Mouse (Mus musculus) T-helper 2 cell (primary cell): ENCODE measurements around the gene Chchd3.

Experiments
- in situ Hi-C: fragments of 300-600 bp; cut with MboI, MseI; formaldehyde crosslinking; loops from one replicate; pipeline ENCODE4 v1.15.1; 2025; ENCODE audit warnings: high pct_unique_total_duplicates

The Chchd3 gene

GRCm38 (mm10) chr6:32801776-32802175 lies 258.3 kb downstream of the Chchd3 start:
- in situ Hi-C loops, result loop anchor here (10.0 kb wide), 1 partner anchor 1207 kb away; no protein-coding TSS in a partner anchor

DNA sequence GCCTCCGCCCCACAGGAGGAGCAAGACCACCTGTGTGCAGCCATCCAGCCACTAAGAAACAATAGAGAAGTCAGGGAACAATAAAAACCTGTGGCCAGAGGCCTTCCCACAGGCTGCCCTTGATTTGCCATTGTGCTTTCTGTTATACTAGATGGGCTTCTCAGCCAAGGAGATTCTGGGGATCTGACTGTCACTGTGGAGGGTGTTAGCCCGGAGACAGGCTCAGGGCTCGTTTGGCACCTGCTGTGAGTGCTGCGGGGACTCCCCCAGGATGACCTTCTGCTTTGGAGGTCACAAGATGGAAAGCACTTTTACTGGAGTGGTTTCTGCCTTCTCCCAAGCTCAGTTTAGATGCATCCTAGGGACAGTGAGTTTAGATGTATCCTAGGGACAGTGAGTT lies 262.5 kb downstream of the Chchd3 start:
- in situ Hi-C loops, result no loop called here

DNA sequence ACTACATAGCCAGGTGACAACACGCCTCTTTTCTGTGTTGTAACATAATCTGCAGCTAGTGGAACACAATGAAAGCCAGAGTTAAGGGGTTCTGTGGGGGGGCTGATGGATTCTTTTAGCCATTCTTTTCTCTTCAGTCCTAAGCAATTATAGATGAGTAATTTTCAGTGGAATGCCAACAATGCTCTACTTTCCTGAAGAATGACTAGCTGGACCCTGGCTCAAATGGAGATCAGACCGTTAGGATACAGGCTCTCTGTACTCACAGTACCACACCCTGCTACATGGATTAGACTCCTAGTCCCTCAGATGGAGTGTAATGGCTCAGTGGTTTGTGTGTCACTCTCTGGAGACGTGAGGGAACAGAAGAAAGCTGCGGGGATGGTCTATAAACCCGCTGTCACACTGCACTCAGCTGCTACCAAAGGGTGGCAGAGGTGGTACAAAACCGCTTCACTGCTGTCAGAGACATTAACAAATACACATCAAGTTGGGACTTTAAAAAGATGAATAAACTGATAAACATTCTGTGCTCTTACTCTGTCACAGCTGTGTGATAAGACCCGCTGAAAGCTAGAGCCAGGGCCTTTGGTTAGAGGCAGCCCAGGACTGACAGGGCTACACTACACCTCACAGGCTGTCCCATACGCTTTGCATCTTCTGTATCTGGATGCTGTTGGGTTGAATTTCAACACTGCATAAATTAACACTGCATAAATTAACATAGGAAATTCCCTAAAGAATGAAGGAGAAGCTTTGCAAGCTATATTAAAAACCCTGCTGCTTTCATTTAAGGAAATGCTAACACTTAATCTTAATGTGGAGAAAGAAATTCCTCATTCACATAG lies 264.2 kb downstream of the Chchd3 start:
- in situ Hi-C loops, result no loop called here

- in situ Hi-C loops, result no loop called here
Measured at GRCm38 (mm10) chr6:32793575-32793974, 266.5 kb downstream of the Chchd3 start.

GRCm38 (mm10) chr6:32793163-32793562 lies 266.9 kb downstream of the Chchd3 start:
- in situ Hi-C loops, result no loop called here

GRCm38 (mm10) chr6:32790487-32790886 lies 269.6 kb downstream of the Chchd3 start:
- in situ Hi-C loops, result no loop called here

GRCm38 (mm10) chr6:32787399-32787798 lies 272.7 kb downstream of the Chchd3 start:
- in situ Hi-C loops, result no loop called here

DNA sequence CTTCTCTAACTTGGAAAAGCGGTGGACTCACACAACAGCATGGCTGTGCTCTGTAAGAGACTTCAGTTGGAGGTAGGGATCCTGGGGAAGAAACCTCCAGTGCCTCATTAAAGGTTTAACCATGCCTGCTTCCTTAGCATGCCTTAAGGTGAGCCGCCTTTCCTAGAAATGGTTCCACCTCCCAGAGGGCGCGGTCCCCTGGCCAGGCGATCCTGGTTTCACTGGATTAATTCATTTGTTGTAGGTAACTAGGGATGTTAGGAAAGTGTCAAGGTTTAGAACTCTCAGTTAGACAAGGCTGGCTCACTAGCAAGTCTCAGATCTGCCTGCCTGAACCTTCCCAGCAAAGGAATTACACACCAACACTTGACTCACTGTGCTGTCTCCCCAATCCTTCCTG lies 273.9 kb downstream of the Chchd3 start:
- in situ Hi-C loops, result no loop called here

DNA sequence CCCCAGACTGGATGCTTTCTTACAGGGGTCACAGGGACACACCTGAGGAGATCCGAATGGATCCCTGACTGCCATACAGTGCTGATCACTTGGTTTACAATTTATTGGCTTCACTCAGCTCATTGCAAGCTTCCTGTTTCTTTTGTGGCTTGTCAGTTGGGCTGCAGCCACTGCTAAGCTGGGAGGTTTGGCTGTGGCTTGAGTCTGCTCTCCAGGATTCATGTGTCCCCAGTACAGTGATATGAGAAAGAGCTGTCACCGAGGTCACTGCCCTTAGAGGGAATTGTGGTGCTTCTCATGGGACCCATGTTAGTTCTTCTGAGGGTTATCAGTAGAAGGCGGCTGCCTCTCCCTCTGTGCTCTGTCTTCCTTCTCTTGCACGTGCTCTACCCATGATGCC lies 277.0 kb downstream of the Chchd3 start:
- in situ Hi-C loops, result no loop called here

DNA sequence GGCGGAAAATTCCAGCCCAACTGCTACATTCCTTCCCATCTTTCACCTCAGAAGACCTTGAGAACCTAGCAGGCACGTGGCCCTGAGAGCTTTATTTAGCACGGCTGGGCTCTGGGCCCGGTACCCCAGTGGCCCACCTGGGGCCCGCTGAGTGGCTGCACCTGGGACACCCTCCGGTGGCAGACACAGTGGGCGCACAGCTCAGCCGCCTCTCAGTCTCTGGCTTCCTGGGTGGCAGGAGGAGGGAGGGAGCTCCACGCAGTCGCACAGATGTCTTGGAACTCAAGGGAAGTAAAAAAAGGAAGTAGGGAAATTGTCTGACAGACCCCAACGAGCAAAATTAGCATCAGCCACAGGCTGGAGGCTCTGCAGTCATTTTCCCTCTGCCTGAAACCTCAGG lies 279.5 kb downstream of the Chchd3 start:
- in situ Hi-C loops, result no loop called here

DNA sequence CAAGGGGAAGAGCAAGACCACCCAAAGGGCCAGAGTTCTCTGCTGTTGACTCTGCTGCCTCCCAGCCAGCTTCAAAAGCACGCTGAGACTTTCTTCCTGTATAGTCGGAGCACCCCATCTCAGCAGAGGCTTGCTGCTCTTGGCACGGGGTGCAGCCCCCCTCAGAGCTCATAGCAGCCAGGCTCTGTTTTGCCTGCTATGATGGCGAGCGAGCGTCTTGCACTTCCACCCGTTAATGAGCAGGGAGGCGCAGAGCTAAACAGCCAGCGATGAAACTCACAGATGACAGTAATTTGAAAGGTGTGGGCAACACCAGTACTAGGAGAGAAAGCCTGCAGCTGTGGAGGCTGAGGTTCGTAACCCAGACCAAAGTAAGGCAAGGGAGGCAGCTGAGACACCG lies 283.7 kb downstream of the Chchd3 start:
- in situ Hi-C loops, result no loop called here

- in situ Hi-C loops, result no loop called here
Measured at GRCm38 (mm10) chr6:32754524-32754923, 305.5 kb downstream of the Chchd3 start.

- in situ Hi-C loops, result no loop called here
Measured at GRCm38 (mm10) chr6:32749821-32750220, 310.2 kb downstream of the Chchd3 start.

- in situ Hi-C loops, result no loop called here
Measured at GRCm38 (mm10) chr6:32748777-32749176, 311.3 kb downstream of the Chchd3 start.

DNA sequence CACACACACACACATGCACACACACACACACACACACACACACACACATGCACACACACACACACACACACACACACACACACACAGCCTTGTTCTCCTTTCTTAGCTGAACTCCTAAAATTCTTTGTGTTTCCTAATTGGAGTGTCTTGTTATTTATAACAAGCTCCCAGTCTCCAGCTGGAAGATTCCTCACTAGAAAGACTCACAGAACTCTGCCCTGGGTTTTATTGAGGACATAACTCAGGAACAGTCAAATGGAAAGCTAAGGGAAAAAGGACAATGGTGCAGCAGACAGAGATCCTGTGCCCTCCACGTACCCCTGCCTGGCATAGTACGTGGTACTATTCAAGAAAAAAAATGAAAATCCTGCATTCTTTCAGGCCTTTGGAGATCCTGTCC lies 312.7 kb downstream of the Chchd3 start:
- in situ Hi-C loops, result no loop called here
